Mouse (Mus musculus) embryonic fibroblast, embryonic 13.5 days (primary cell): ENCODE results near the gene Oit3. TPM values are rescaled to one million over a fixed set of nuclear protein-coding genes. Genes with fewer than 3 reads are reported as not detected.
A peak's percentile ranks its signal among the peaks of the same experiment; 100 is the strongest.

Source experiments
- H3K27ac ChIP-seq: 2 replicates; pipeline ENCODE4 v1.5.1; 2012; ENCODE audit warnings: low read length, control low read depth, inconsistent platforms; ENCODE audit not compliant: insufficient read depth
- H3K4me1 ChIP-seq: 2 replicates; pipeline ENCODE4 v1.6.1; 2011; ENCODE audit warnings: low read length; ENCODE audit not compliant: control insufficient read depth, insufficient read depth
- H3K4me3 ChIP-seq: 2 replicates; pipeline ENCODE4 v1.5.1; 2011; ENCODE audit warnings: mild to moderate bottlenecking, control low read depth, low read length; ENCODE audit not compliant: insufficient read depth
- CTCF ChIP-seq: IDR thresholded peaks from 2 replicates; pipeline ENCODE4 v1.5.1; 2011; ENCODE audit warnings: mild to moderate bottlenecking, control low read depth, low read length, moderate library complexity, borderline replicate concordance; ENCODE audit not compliant: insufficient read depth
- POLR2A ChIP-seq: IDR thresholded peaks from 2 replicates; pipeline ENCODE4 v1.6.1; 2011; ENCODE audit warnings: low read depth, mild to moderate bottlenecking, control low read depth, low read length, moderate library complexity
- polyA plus RNA-seq: library from polyadenylated mRNA; stranded (reverse); fragments of >200 nt; gene quantifications from 2 replicates; pipeline ENCODE4 v1.2.4, GENCODE M21; 2011; ENCODE audit warnings: low read depth; ENCODE audit not compliant: missing spikeins, insufficient read length

Gene Oit3
- polyA plus RNA-seq, 1 experiment = 0.44 TPM

DNA sequence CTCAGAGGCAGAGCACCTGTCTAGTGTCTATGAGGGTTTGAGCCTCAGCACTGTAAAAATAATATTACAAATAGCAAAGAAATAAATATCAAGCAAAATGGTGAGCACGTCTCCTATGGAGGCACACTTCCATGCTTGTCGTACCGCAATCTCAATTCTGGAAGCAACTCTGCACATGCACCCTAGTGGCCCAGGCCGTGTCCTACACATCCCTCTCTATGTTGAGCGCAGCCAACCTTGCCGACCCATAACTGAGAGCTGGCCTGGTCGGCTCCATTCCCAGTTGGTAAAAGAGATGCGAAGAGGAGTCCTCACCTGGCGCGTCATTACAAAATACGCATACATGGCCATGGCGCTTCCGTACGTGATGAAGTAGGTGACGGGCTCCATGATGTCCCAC is 13.1 kb upstream of the Oit3 start:
- H3K4me1 ChIP-seq = no peaks in the 10 kb centered on the region
- H3K27ac ChIP-seq = no peak overlapping the region
- no peak for TF ChIP-seq CTCF
- no peak for TF ChIP-seq POLR2A
- no peak overlapping the region for H3K4me3 ChIP-seq

GRCm38 (mm10) chr10:59451839-59452238 is 10.3 kb upstream of the Oit3 start:
- H3K4me3 ChIP-seq = no peak overlapping the region
- TF ChIP-seq CTCF = no peak
- TF ChIP-seq POLR2A = no peak
- H3K27ac ChIP-seq = no peak overlapping the region
- H3K4me1 ChIP-seq = no peaks in the 10 kb centered on the region

- H3K27ac ChIP-seq = no peak overlapping the region
- H3K4me3 ChIP-seq = no peak overlapping the region
- TF ChIP-seq CTCF (no peak), POLR2A (no peak)
Observed at GRCm38 (mm10) chr10:59447546-59447945, 6.0 kb upstream of the Oit3 start.

DNA sequence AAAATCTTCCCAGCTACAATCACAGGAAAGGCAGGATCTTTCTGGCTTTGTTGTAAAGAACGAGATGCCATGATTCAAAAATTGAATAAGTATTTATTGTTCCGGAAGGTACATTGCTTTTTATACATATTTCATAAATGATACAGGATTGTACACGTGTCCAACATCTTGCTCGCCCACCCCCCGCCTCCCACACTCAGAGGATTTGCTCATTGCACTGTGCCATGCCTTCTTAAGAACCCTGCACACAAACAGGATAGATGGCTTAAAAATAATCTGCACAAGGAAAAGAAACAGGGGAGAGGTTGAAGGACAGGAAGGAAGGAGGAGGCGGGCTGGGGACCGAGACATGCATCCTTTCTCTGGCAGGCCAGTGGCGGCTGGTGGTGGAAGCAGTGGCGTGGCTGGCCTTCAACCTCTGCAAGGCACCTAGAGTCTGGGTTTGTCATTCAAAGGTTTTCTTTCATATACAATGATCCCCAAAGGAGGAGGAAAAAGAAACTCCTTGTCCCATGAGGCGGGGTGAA is 5.4 kb upstream of the Oit3 start:
- TF ChIP-seq POLR2A (no peak), CTCF (no peak)
- H3K27ac ChIP-seq = no peak overlapping the region
- peaks cover 4% of the 10 kb centered on the region for H3K4me1 ChIP-seq
- no peak overlapping the region for H3K4me3 ChIP-seq

More at GRCm38 (mm10) chr10:59447546-59447945, 6.0 kb upstream of the Oit3 start:
- H3K4me1 ChIP-seq = peaks cover 4% of the 10 kb centered on the region

DNA sequence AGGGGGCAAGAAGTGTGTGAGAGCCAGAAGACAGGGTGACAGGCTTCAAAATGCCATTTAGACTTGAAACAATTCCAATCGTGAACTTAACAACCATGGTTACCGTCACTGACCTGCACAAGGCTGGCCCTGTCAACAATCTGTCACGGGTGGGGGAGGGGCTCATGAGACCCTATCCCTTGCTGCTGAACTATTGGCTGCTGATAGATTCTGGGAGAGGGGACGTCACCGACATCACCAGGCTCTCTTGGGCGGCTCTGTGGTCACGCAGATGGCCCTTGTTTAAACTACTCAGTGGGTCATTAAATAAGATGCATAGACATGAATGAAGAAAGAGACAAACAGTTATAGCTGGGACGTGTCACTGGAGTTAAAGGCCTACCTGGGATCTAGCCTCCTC is 3.1 kb upstream of the Oit3 start:
- Histone ChIP-seq H3K4me3 (no peak overlapping the region), H3K27ac (no peak overlapping the region), H3K4me1 (peaks cover 4% of the 10 kb centered on the region)
- TF ChIP-seq POLR2A (no peak), CTCF (no peak)

GRCm38 (mm10) chr10:59444106-59444505 is 2.5 kb upstream of the Oit3 start:
- no peak for TF ChIP-seq CTCF
- no peak for TF ChIP-seq POLR2A
- no peak overlapping the region for H3K4me3 ChIP-seq
- peaks cover 5% of the 10 kb centered on the region for H3K4me1 ChIP-seq
- H3K27ac ChIP-seq = no peak overlapping the region

DNA sequence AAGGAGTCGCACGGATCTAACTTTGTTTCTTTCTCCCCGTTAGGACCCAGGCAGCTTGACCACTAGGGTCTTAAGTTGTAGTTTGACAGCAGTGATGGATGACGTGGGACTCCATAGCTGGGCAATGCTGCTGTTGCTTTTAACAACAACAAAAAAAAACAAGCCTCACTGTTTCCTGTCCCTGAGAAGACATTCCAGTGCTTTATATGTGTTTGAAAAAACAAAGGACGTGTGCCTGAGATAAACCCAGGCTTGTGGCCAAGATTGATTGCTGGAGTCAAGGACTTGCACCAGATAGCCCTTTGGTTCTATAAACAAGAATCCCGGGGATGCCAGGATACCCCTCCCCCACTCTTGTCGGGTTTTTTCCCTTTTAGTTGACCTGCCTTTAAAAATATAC is 1.6 kb upstream of the Oit3 start:
- Histone ChIP-seq H3K4me3 (no peak overlapping the region), H3K4me1 (peaks cover 7% of the 10 kb centered on the region), H3K27ac (no peak overlapping the region)
- TF ChIP-seq POLR2A (no peak), CTCF (no peak)

GRCm38 (mm10) chr10:59440177-59440576 is 1.4 kb downstream of the Oit3 start:
- TF ChIP-seq POLR2A (no peak), CTCF (no peak)
- Histone ChIP-seq H3K27ac (no peak overlapping the region), H3K4me3 (no peak overlapping the region), H3K4me1 (peaks cover 7% of the 10 kb centered on the region)

DNA sequence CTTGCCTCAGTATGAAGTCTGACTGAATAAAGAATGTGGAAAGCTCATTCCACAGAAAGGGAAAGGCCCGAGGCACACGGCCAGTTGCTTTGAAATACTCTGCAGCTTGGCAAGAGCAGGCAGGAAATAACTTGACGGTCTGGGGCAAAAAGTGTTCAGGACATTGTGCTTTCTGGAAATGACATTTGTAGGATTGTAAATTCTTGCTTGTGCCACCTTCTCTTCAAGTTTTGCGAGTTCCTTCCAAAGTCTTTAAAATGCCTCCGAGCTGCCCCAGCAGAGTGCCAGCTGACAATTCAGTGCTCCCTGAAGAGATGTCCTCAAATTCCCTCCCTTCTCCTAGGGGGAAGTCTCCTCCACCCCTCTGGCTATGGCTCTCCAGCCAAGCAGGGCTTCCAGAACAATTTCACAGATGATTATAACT is 2.1 kb downstream of the Oit3 start:
- Histone ChIP-seq H3K27ac (peak overlapping the region; percentile 18; the same call in 1 of the 2 replicates), H3K4me1 (peaks cover 7% of the 10 kb centered on the region), H3K4me3 (no peak overlapping the region)
- TF ChIP-seq POLR2A (no peak), CTCF (no peak)

- Histone ChIP-seq H3K27ac (no peak overlapping the region), H3K4me1 (peaks cover 7% of the 10 kb centered on the region), H3K4me3 (no peak overlapping the region)
- TF ChIP-seq CTCF = no peak
- TF ChIP-seq POLR2A = no peak
Observed at GRCm38 (mm10) chr10:59438651-59439050, 2.9 kb downstream of the Oit3 start.
